In genomic region chr17:27249073-27249472, GRCm38 (mm10) we compare ENCODE assay signal across 7 mouse cellular contexts.
"Had no signal": no experiment of that assay in that cellular context is flagged by ENCODE, and none has a peak within 500 bp of the region (broad histone marks: within the 10 kb centered on the region; RNA-seq: fewer than 3 reads in every experiment).

No protein-coding gene starts in this region.

- DNase-seq: kidney, postnatal 10 days; kidney, postnatal 4 days; lung, embryonic 14.5 days; lung, postnatal 10 days; right cerebral cortex, adult 18-20 months; thymus, adult 2 months; thymus, postnatal 25 days had no signal
